Mouse (Mus musculus) MEL (cell line): Measurements from ENCODE around the gene Gcnt3.

Source experiments
- CHD1 ChIP-seq: IDR thresholded peaks from 2 replicates; pipeline ENCODE4 v1.6.1; 2012; ENCODE audit warnings: low read depth, mild to moderate bottlenecking, inconsistent platforms, low read length, improper control_type of control experiment
- EP300 ChIP-seq, 2 experiments: IDR thresholded peaks; 2 replicates each; pipeline ENCODE4 v1.6.1; 2011; ENCODE audit warnings: improper control_type of control experiment in 2 of 2, low read length in 2 of 2, low read depth in 1 of 2, mild to moderate bottlenecking in 1 of 2
- MXI1 ChIP-seq: IDR thresholded peaks from 2 replicates; pipeline ENCODE4 v1.6.1; 2011; ENCODE audit warnings: mild to moderate bottlenecking, low read depth, low read length, improper control_type of control experiment
- POLR2A ChIP-seq, 2 experiments: IDR thresholded peaks; 2 replicates each; pipeline ENCODE4 v1.6.1; 2011 to 2012; ENCODE audit warnings: low read length in 2 of 2, mild to moderate bottlenecking in 2 of 2, control low read depth in 1 of 2, improper control_type of control experiment in 1 of 2, low read depth in 1 of 2, moderate library complexity in 1 of 2; ENCODE audit not compliant: control insufficient read depth in 1 of 2, insufficient read depth in 1 of 2, poor library complexity in 1 of 2
- POLR2AphosphoS5 ChIP-seq: IDR thresholded peaks from 2 replicates; pipeline ENCODE4 v1.6.1; 2012; ENCODE audit warnings: low read depth, borderline replicate concordance, mild to moderate bottlenecking, inconsistent platforms, low read length, moderate library complexity, mixed read lengths
- RCOR1 ChIP-seq: IDR thresholded peaks from 2 replicates; pipeline ENCODE4 v1.6.1; 2012; ENCODE audit warnings: low read depth, mild to moderate bottlenecking, inconsistent platforms, low read length, improper control_type of control experiment
- UBTF ChIP-seq: IDR thresholded peaks from 2 replicates; pipeline ENCODE4 v1.6.1; 2012; ENCODE audit warnings: low read depth, mild to moderate bottlenecking, inconsistent platforms, low read length, improper control_type of control experiment, moderate library complexity, borderline replicate concordance; ENCODE audit not compliant: insufficient read depth
- USF1 ChIP-seq: IDR thresholded peaks from 2 replicates; pipeline ENCODE4 v1.6.1; 2014; ENCODE audit warnings: low read depth, mild to moderate bottlenecking, inconsistent platforms, low read length, improper control_type of control experiment, moderate library complexity
- ZKSCAN1 ChIP-seq: IDR thresholded peaks from 2 replicates; pipeline ENCODE4 v1.6.1; 2012; ENCODE audit warnings: low read depth, mild to moderate bottlenecking, inconsistent platforms, low read length, improper control_type of control experiment, moderate library complexity

DNA sequence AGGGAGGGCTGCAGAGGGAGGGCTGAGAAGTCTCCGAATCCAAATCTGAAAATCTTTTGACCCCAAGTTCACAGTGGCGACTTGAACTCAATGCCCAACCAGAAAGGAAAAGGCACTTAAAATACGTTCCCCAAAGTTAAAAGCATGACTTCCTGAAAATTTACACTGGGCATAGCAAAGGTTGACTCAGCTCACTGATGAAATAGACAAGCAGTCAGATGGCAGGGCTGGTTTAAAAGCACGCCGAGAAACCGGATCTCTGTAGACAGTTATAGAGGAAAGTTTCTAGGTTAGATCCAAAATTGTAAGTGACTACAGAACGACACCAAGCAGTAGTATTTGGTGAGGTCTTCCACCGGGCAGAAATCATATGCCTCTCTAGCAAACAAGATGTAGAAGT is 12.0 kb upstream of the Gcnt3 start:
- TF ChIP-seq POLR2A (IDR thresholded peaks at IDR 0.05; ENCODE audit: control insufficient read depth in 1 of 2, insufficient read depth in 1 of 2, low read depth in 1 of 2, low read length in 2 of 2, poor library complexity in 1 of 2) (no peak), MXI1 (no peak), RCOR1 (no peak), ZKSCAN1 (no peak), EP300 (IDR thresholded peaks at IDR 0.05; ENCODE audit: low read depth in 1 of 2, low read length in 2 of 2) (no peak), USF1 (no peak), CHD1 (no peak), UBTF (no peak), POLR2AphosphoS5 (no peak)
